Mouse (Mus musculus): Measurements from ENCODE around the gene Swsap1.
A peak's percentile ranks its signal among the peaks of the same experiment; 100 is the strongest.

DNA sequence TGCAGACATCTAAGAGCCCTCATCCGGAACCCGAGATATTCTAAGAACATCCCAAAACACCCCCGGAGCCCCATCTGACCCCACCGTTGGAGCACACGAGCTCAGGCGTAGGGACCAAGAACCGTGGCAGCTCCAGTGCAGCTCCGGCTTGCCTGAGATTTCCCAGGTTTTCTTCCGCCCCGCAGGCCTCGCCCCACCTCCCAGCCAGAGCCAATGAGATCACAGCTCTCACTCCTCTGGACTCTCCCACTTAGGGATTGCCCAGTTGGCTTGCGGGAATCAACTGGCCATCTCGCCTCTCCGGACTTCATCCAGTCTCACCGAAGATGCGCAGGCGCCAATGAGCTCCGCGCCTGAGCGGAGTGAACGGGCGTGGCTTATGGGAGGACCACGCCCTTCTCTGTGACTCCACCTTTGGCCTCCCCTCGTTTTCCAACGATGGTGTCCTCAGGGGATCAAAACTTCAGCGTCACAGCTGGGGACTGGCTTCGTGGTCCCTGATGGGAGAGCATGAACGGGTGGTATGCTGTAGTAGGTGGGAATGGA lies 28.3 kb upstream of the Swsap1 start, which contains the start of the genes Ccdc159 and Tmem205:
- peak; percentile 81 for TF ChIP-seq POLR2A (IDR thresholded peaks at IDR 0.05; ENCODE audit: insufficient read length, low read depth)
- no peak for TF ChIP-seq USF1 (IDR thresholded peaks at IDR 0.05; ENCODE audit: low read depth)
- no peak for TF ChIP-seq MYOD1 (IDR thresholded peaks at IDR 0.05; ENCODE audit: control insufficient read depth in 1 of 3, insufficient read length in 2 of 3, low read depth in 2 of 3)
- no peak for TF ChIP-seq E2F4 (IDR thresholded peaks at IDR 0.05; ENCODE audit: insufficient read depth)

Measured in myocyte (in vitro differentiated cells).